Mouse (Mus musculus) brain, embryonic 18.5 days (tissue): ENCODE data around the gene Fyn.

Source experiments
- DNase-seq: peaks from one replicate; pipeline ENCODE4 v3.0.0-alpha.2; 2012; ENCODE audit warnings: low read depth, low spot score

Gene Fyn

GRCm38 (mm10) chr10:39471040-39471713 lies 102.5 kb downstream of the Fyn start:
- no peak for DNase-seq

- DNase-seq: no peak
Observed at GRCm38 (mm10) chr10:39471714-39472531, 103.3 kb downstream of the Fyn start.

- no peak for DNase-seq
Observed at GRCm38 (mm10) chr10:39472923-39473322, 104.3 kb downstream of the Fyn start.

- no peak for DNase-seq
Observed at GRCm38 (mm10) chr10:39479361-39479760, 110.7 kb downstream of the Fyn start.

GRCm38 (mm10) chr10:39484382-39484826 lies 115.7 kb downstream of the Fyn start:
- no peak for DNase-seq

GRCm38 (mm10) chr10:39484892-39485291 lies 116.2 kb downstream of the Fyn start:
- no peak for DNase-seq

- DNase-seq: no peak
Observed at GRCm38 (mm10) chr10:39485939-39486338, 117.3 kb downstream of the Fyn start.

- DNase-seq: no peak
Observed at GRCm38 (mm10) chr10:39486501-39487450, 118.1 kb downstream of the Fyn start.

- no peak for DNase-seq
Observed at GRCm38 (mm10) chr10:39487740-39488415, 119.2 kb downstream of the Fyn start.

GRCm38 (mm10) chr10:39488542-39488941 lies 119.9 kb downstream of the Fyn start:
- no peak for DNase-seq

- no peak for DNase-seq
Observed at GRCm38 (mm10) chr10:39488956-39489355, 120.3 kb downstream of the Fyn start.

GRCm38 (mm10) chr10:39490349-39491121 lies 121.9 kb downstream of the Fyn start:
- no peak for DNase-seq

GRCm38 (mm10) chr10:39492146-39492545 lies 123.5 kb downstream of the Fyn start:
- DNase-seq: no peak

GRCm38 (mm10) chr10:39493007-39493406 lies 124.4 kb downstream of the Fyn start:
- no peak for DNase-seq

GRCm38 (mm10) chr10:39498641-39499040 lies 130.0 kb downstream of the Fyn start:
- DNase-seq: no peak

- no peak for DNase-seq
Observed at GRCm38 (mm10) chr10:39501571-39501970, 132.9 kb downstream of the Fyn start.

GRCm38 (mm10) chr10:39501977-39502706 lies 133.5 kb downstream of the Fyn start:
- DNase-seq: no peak

GRCm38 (mm10) chr10:39503331-39503730 lies 134.7 kb downstream of the Fyn start:
- no peak for DNase-seq

- DNase-seq: no peak
Observed at GRCm38 (mm10) chr10:39505007-39505406, 136.4 kb downstream of the Fyn start.

- no peak for DNase-seq
Observed at GRCm38 (mm10) chr10:39505621-39506020, 137.0 kb downstream of the Fyn start.
